Mouse (Mus musculus) forebrain, embryonic 15.5 days (tissue): ENCODE measurements around the gene Gm45213. TPM values are rescaled to one million over a fixed set of nuclear protein-coding genes. Genes with fewer than 3 reads are reported as not detected.
"Not testable (repeated sequence)": the region's sequence is repeated elsewhere in the genome, so short reads cannot be mapped to it uniquely, and the experiment has no call there.

Experiments used
- ATAC-seq: fragments of 200-750 bp; cut with Nextera tagmentation; replicated peaks from 2 replicates; pipeline ENCODE4 v1.8.0; 2017; ENCODE audit warnings: mild to moderate bottlenecking, moderate TSS enrichment, moderate library complexity
- H3K27ac ChIP-seq: fragments of 300-500 bp; sonication (generic); replicated peaks from 2 replicates; pipeline ENCODE4 v1.5.1; 2015; ENCODE audit warnings: mild to moderate bottlenecking, inconsistent platforms
- H3K27me3 ChIP-seq: fragments of 300-500 bp; sonication (generic); 2 replicates; pipeline ENCODE4 v1.6.1; 2015; ENCODE audit warnings: inconsistent platforms
- H3K36me3 ChIP-seq: fragments of 300-500 bp; sonication (generic); 2 replicates; pipeline ENCODE4 v1.6.1; 2015; ENCODE audit warnings: mild to moderate bottlenecking, inconsistent platforms
- H3K4me1 ChIP-seq: fragments of 300-500 bp; sonication (generic); 2 replicates; pipeline ENCODE4 v1.6.1; 2015; ENCODE audit warnings: inconsistent platforms
- H3K4me2 ChIP-seq: fragments of 300-500 bp; sonication (generic); replicated peaks from 2 replicates; pipeline ENCODE4 v1.6.1; 2015; ENCODE audit warnings: mild to moderate bottlenecking, inconsistent platforms
- H3K4me3 ChIP-seq: fragments of 300-500 bp; sonication (generic); 2 replicates; pipeline ENCODE4 v1.5.1; 2015; ENCODE audit warnings: mild to moderate bottlenecking, inconsistent platforms
- H3K9ac ChIP-seq: fragments of 300-500 bp; sonication (generic); replicated peaks from 2 replicates; pipeline ENCODE4 v1.6.1; 2015; ENCODE audit warnings: mild to moderate bottlenecking, inconsistent platforms
- H3K9me3 ChIP-seq: fragments of 300-500 bp; sonication (generic); 2 replicates; pipeline ENCODE4 v1.6.1; 2016; ENCODE audit warnings: inconsistent platforms
- WGBS: fragments of 180-500 bp; shearing (Covaris S2); methylation state at CpG from one replicate; pipeline ENCODE4 v1.1.7; 2015; ENCODE audit warnings: mixed read lengths; 5-methylcytosine and 5-hydroxymethylcytosine counted together
- polyA plus RNA-seq: library from polyadenylated mRNA; unstranded; fragments of >200 nt; fragmentation: Nextera tagmentation; extraction: Ambion mirVana; gene quantifications from 2 replicates; pipeline ENCODE4 v1.2.1, GENCODE M21; 2015

The Gm45213 gene
- polyA plus RNA-seq, 1 experiment from 2014 or later: not detected

- Histone ChIP-seq H3K4me3 (no peak overlapping the region), H3K4me1 (no peaks in the 10 kb centered on the region), H3K27me3 (no peaks in the 10 kb centered on the region), H3K4me2 (no peak overlapping the region), H3K9ac (no peak overlapping the region), H3K9me3 (no peaks in the 10 kb centered on the region; the same call in 1 of the 2 replicates), H3K27ac (no peak overlapping the region), H3K36me3 (no peaks in the 10 kb centered on the region)
- no peak for ATAC-seq
- 60% methylated on average over 6 of the region's 6 CpGs for WGBS
Measured at GRCm38 (mm10) chr7:66028766-66029512, 14.5 kb upstream of the Gm45213 start.

GRCm38 (mm10) chr7:66036809-66037208 lies 6.6 kb upstream of the Gm45213 start:
- Histone ChIP-seq H3K4me1 (no peaks in the 10 kb centered on the region), H3K4me3 (no peak overlapping the region), H3K9me3 (no peaks in the 10 kb centered on the region), H3K27ac (no peak overlapping the region), H3K27me3 (no peaks in the 10 kb centered on the region), H3K9ac (no peak overlapping the region), H3K36me3 (no peaks in the 10 kb centered on the region), H3K4me2 (no peak overlapping the region)
- no peak for ATAC-seq
- 78% methylated on average over 8 of the region's 8 CpGs for WGBS

GRCm38 (mm10) chr7:66038261-66038660 lies 5.1 kb upstream of the Gm45213 start:
- H3K4me1 ChIP-seq: peaks cover under 1% of the 10 kb centered on the region; the same call in 1 of the 2 replicates
- H3K4me3 ChIP-seq: no peak overlapping the region
- no peak for ATAC-seq
- 78% methylated on average over 3 of the region's 3 CpGs for WGBS
- H3K27ac ChIP-seq: no peak overlapping the region
- no peaks in the 10 kb centered on the region for H3K36me3 ChIP-seq
- H3K9ac ChIP-seq: no peak overlapping the region
- H3K9me3 ChIP-seq: no peaks in the 10 kb centered on the region
- no peak overlapping the region for H3K4me2 ChIP-seq
- H3K27me3 ChIP-seq: no peaks in the 10 kb centered on the region

GRCm38 (mm10) chr7:66038730-66039129 lies 4.7 kb upstream of the Gm45213 start:
- Histone ChIP-seq H3K9ac (no peak overlapping the region), H3K27me3 (no peaks in the 10 kb centered on the region), H3K27ac (no peak overlapping the region), H3K36me3 (no peaks in the 10 kb centered on the region), H3K4me1 (peaks cover 6% of the 10 kb centered on the region), H3K4me3 (no peak overlapping the region), H3K4me2 (no peak overlapping the region), H3K9me3 (no peaks in the 10 kb centered on the region)
- WGBS: 78% methylated on average over 11 of the region's 11 CpGs
- no peak for ATAC-seq

DNA sequence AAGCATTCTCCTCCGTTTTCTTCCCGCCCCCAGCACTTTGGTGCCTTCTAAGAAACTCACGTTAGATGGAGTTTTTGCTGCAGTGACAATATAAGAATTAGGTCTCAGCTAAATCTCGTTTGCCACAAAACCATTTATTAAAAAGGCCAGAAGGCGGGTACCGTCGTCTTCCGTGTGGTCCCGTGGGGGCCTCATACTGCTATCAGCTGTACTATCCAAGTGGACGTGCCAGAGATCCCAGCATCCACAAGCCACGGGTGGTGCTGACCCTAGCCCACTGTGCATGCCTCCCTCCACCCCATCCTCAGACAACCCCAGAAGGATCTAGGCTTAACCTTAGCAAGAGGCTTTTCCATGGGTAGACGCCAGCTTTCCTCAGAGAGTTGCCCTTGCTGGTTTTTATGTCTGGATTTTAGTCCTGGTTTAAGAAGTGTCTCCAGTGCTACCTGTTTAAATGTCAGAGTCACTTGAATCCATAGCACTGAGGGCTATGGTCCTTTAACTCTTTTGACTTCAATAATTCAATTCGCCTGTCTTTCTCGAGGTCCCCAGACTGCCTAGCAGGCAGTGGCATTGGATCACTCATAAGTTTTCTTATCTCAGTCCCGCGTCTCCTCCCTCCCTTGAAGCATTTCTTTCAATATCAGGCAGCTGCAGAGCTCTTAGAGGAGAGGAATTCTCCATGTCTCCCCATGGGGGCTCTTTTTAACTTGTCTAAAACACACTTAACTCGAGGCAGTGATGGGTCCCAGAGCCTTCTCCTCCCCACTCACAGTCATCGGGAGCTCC lies 3.2 kb upstream of the Gm45213 start:
- H3K9ac ChIP-seq: no peak overlapping the region
- H3K27ac ChIP-seq: no peak overlapping the region
- H3K36me3 ChIP-seq: no peaks in the 10 kb centered on the region
- H3K4me2 ChIP-seq: no peak overlapping the region
- no peaks in the 10 kb centered on the region for H3K9me3 ChIP-seq
- H3K4me3 ChIP-seq: no peak overlapping the region
- 82% methylated on average over 18 of the region's 18 CpGs for WGBS
- peaks cover 16% of the 10 kb centered on the region for H3K4me1 ChIP-seq
- no peak for ATAC-seq
- H3K27me3 ChIP-seq: no peaks in the 10 kb centered on the region

- Histone ChIP-seq H3K36me3 (no peaks in the 10 kb centered on the region), H3K4me2 (no peak overlapping the region), H3K27ac (no peak overlapping the region), H3K4me1 (peaks cover 16% of the 10 kb centered on the region), H3K9ac (no peak overlapping the region), H3K9me3 (no peaks in the 10 kb centered on the region), H3K27me3 (no peaks in the 10 kb centered on the region), H3K4me3 (no peak overlapping the region)
- WGBS: 43% methylated on average over 9 of the region's 9 CpGs
- ATAC-seq: no peak
Measured at GRCm38 (mm10) chr7:66044617-66045016, 1.2 kb downstream of the Gm45213 start.

DNA sequence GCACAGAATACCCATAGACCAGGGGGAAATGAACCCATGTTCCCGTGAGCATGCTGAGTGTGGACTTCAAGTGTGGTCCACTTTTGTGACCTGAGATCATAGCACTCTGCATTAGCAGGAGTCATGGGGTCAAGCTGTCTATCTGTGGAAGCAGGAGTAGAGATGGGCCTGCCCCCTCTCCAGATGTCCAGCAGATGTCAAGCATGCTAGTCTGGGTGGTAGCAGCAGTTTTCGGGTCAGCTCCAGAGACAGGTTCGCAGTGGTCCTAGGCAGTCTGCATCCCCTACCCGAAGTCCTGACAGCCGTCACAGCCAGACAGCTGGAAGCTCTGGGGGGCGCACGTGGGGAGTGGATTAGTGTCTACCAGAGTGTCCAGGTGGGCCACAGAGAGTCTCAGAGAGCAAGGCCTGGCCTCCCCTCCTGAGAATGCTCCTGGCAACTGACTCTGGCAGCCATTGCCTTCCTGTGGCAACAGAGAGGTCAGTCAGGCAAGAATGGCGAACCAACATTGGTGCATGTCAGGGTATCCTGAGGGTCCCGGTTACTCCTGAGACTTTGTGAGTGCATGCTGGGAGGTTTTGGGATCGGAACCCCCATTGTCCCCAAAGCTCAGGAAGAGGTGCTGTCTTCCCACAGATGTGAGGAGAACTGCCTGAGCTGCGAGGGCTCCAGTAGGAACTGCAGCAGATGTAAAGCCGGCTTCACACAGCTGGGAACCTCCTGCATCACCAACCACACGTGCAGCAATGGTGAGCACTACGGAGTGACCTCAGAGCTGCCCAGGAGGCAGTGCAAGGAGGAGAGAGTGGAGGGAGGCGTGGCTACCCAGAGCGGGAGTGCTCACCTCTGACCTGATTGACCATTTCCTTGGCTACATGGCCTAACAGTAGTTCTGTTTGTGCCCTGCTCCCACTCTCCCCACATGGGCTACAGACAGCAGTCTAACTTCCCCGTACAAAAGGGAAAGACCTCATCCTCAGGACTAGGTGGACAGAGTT lies 3.8 kb downstream of the Gm45213 start:
- Histone ChIP-seq H3K4me2 (no peak overlapping the region), H3K4me3 (no peak overlapping the region), H3K4me1 (peaks cover 16% of the 10 kb centered on the region), H3K36me3 (no peaks in the 10 kb centered on the region), H3K9ac (no peak overlapping the region), H3K27ac (no peak overlapping the region), H3K9me3 (no peaks in the 10 kb centered on the region), H3K27me3 (no peaks in the 10 kb centered on the region)
- ATAC-seq: no peak
- WGBS: 56% methylated on average over 17 of the region's 17 CpGs

DNA sequence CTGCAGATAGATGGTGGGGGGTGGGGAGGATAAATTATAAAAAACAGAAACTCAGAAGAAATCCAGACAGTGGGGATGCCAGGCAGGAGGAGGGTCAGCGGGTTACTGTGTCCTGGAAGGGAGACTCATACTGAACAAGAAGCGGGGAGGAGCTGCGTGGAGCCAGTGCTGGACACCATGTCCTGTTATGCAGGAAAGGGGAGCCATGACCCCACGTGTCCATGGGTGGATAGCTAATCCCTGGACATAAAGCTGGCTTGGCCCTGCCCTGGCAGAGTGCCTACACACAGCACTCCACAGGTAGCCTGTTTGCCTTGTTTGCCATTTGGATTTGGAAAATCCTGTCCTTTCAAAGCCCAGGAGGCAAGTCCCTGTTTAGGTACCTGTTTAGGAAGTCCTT lies 4.6 kb downstream of the Gm45213 start:
- ATAC-seq: no peak
- H3K4me1 ChIP-seq: peaks cover 16% of the 10 kb centered on the region
- no peak overlapping the region for H3K27ac ChIP-seq
- H3K36me3 ChIP-seq: no peaks in the 10 kb centered on the region
- 73% methylated on average over 4 of the region's 4 CpGs for WGBS
- H3K27me3 ChIP-seq: no peaks in the 10 kb centered on the region
- H3K4me2 ChIP-seq: no peak overlapping the region
- H3K9ac ChIP-seq: no peak overlapping the region
- H3K4me3 ChIP-seq: no peak overlapping the region
- no peaks in the 10 kb centered on the region for H3K9me3 ChIP-seq

DNA sequence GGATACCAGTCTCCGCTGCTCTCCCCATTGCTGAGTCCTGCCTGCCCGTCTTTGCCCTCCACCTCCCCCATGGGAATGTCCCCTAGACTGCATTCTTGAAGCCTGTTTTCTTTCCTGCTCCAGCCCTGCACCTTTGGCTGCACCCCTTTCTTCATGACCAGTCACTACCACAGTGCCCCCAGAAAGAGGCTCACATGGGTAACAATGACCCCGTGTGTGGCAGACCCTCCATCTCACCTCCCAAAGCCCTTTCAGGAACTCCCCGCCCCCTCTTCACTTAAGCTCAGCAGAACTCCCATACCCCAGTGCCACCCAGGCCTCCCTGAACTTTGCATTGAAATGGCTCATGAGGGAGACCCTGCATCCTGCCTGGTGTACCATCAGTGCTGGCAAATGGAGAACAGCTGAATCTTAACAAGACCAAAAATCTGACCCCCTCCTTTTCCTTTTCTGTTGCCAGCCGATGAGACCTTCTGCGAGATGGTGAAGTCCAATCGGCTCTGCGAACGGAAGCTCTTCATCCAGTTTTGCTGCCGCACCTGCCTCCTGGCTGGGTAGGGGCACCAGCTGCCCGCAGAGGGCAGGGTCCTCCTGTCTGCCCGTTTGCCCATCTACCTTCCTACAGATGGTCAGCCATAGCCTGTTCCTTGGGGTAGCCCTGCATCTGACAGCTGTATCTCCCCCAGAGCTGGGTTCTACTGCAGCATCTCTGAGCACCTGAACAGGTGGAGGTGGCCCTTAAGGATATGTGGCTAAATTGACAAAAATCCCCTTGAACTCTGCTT lies 5.2 kb downstream of the Gm45213 start:
- no peak for ATAC-seq
- Histone ChIP-seq H3K4me3 (no peak overlapping the region), H3K27ac (no peak overlapping the region), H3K27me3 (no peaks in the 10 kb centered on the region), H3K4me2 (no peak overlapping the region), H3K36me3 (no peaks in the 10 kb centered on the region), H3K4me1 (peaks cover 12% of the 10 kb centered on the region), H3K9ac (no peak overlapping the region), H3K9me3 (no peaks in the 10 kb centered on the region)
- WGBS: 77% methylated on average over 12 of the region's 12 CpGs

GRCm38 (mm10) chr7:66053946-66054483 lies 10.6 kb downstream of the Gm45213 start:
- ATAC-seq: no peak
- Histone ChIP-seq H3K27ac (no peak overlapping the region), H3K4me1 (no peaks in the 10 kb centered on the region), H3K4me2 (no peak overlapping the region), H3K9ac (no peak overlapping the region), H3K4me3 (no peak overlapping the region), H3K9me3 (no peaks in the 10 kb centered on the region), H3K27me3 (no peaks in the 10 kb centered on the region), H3K36me3 (no peaks in the 10 kb centered on the region)
- 87% methylated on average over 4 of the region's 4 CpGs for WGBS

DNA sequence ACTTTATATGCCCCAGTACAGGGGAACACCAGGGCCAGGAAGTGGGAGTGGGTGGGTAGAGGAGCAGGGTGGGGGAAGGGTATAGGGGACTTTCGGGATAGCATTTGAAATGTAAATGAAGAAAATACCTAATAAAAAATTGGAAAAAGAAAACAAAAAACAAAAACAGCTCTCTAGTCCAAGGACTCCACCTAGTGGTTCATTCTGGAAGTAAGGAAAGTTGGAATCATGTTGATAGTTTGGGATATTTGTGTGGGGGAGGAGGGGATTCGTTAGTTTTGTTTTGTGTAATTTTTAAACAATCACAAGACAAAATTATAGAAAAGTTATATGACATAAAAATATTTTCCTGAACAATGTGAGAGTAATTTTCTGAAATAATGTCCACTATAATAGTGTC lies 12.0 kb downstream of the Gm45213 start:
- not testable (repeated sequence) for H3K9me3 ChIP-seq, ATAC-seq, H3K9ac ChIP-seq, H3K36me3 ChIP-seq, H3K27me3 ChIP-seq, H3K4me2 ChIP-seq, H3K27ac ChIP-seq, H3K4me3 ChIP-seq, H3K4me1 ChIP-seq
- 6% methylated on average over 2 of the region's 2 CpGs for WGBS
